Mouse (Mus musculus): ENCODE data around the gene Gm20716. TPM values are rescaled to one million over a fixed set of nuclear protein-coding genes. Genes with fewer than 3 reads are reported as not detected.
"Not testable (repeated sequence)": the region's sequence is repeated elsewhere in the genome, so short reads cannot be mapped to it uniquely, and the experiment has no call there.

Gm20716 gene
- total RNA-seq, 2 experiments from 2014 or later = 25.5 to 31.8 TPM

DNA sequence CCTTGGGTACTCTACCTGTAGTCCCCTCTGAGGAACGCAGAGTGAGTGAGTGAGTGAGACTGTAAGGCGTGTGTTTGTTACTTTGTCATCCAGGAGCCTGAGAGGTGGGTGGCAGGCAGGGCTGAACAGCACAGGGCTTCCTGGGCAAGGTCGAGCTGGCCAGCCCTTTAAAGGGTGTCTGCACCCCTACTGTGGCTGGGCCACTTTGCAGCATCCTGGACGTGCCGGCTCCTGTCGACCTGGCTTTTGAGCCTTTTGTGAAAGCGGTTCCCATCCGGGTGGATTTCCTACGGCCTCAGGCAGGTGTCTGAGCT, 60.4 kb downstream of the Gm20716 start:
- intact Hi-C loops (cut with DNase I) = no loop called here
- DNase-seq (ENCODE audit: low spot score in 2 of 2) = no peak

GRCm38 (mm10) chr2:168168892-168169799, 61.0 kb downstream of the Gm20716 start:
- intact Hi-C loops (cut with DNase I) = no loop called here
- no peak for DNase-seq (ENCODE audit: low spot score in 2 of 2)

- intact Hi-C loops (cut with DNase I) = no loop called here
- no peak for DNase-seq (ENCODE audit: low spot score in 2 of 2)
Measured at GRCm38 (mm10) chr2:168167781-168168180, 62.4 kb downstream of the Gm20716 start.

GRCm38 (mm10) chr2:168166750-168167460, 63.3 kb downstream of the Gm20716 start:
- intact Hi-C loops (cut with DNase I) = no loop called here

GRCm38 (mm10) chr2:168161978-168162377, 68.2 kb downstream of the Gm20716 start:
- no peak for DNase-seq (ENCODE audit: low spot score in 2 of 2)
- intact Hi-C loops (cut with DNase I) = no loop called here

More at GRCm38 (mm10) chr2:168166750-168167460, 63.3 kb downstream of the Gm20716 start:
- no peak for DNase-seq (ENCODE audit: low spot score in 2 of 2)

DNA sequence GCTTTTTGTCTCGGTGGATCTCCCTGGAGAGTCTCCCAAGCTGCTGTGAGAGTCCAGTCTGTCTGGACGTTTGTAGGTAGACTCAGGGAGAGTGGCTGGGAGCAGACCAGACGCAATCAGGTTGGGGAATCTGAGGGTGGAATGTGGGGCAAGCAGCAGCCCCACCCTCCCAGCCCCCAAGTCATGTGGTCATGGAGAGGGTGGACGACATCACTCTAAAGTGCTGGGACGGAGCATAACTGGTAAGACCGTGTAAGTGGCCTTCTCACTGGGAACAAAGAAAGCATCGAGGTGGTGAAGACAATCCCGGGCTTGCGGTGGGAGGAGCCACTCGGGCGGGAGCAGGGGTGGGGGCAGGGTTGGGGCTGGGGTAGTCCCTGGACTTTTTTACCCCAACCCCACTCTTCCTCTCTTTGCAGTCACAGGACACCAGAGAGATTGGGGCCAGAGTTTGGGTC, 68.6 kb downstream of the Gm20716 start:
- DNase-seq (ENCODE audit: low spot score in 2 of 2) = no peak
- intact Hi-C loops (cut with DNase I) = no loop called here

- DNase-seq (ENCODE audit: low spot score in 2 of 2) = no peak
- intact Hi-C loops (cut with DNase I) = no loop called here
Measured at GRCm38 (mm10) chr2:168160370-168160930, 69.7 kb downstream of the Gm20716 start.

GRCm38 (mm10) chr2:168158911-168159711, 71.1 kb downstream of the Gm20716 start:
- peak in 1 of 2 experiments; percentile 23 for DNase-seq (ENCODE audit: low spot score in 2 of 2)
- intact Hi-C loops (cut with DNase I) = no loop called here

DNA sequence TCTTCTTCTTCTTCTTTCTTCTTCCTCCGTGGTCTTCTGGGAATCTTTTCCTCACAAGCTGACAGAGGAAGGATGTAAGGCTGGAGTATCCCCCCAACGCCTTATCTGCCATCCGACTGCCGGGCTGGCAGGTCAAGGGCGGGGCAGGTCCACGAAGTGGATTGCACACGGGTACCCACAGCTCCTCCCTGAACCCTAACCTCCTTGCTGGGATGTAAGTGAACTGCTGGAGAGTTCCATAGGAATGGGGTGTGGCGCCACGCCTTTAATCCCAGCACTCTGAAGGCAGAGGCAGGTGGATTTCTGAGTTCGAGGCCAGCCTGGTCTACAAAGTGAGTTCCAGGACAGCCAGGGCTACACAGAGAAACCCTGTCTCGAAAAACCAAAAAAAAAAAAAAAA, 72.2 kb downstream of the Gm20716 start:
- intact Hi-C loops (cut with DNase I); DNase-seq (ENCODE audit: low spot score in 2 of 2): not testable (repeated sequence)

- no peak for DNase-seq (ENCODE audit: low spot score in 2 of 2)
- intact Hi-C loops (cut with DNase I) = no loop called here
Measured at GRCm38 (mm10) chr2:168156361-168156760, 73.8 kb downstream of the Gm20716 start.

DNA sequence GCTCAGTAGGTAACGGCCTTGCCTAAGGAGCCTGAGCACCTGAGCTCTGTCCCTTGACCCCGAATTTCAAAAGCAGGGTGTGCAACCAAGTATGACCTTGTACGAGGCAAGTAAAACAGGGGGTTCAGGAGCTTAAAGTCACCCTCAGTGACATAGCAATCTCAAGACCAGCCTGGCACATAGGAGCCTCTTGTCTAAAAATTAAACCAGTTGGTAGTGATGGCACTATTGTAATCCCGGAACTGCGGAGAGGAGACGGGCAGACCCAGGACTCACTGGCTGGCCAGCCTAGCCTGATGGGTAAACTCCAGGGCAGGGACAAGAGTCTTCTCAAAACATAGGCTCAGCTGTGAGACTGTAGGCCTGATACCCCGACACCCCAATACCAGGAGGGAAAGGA, 74.5 kb downstream of the Gm20716 start:
- intact Hi-C loops (cut with DNase I) = no loop called here
- DNase-seq (ENCODE audit: low spot score in 2 of 2) = no peak

- intact Hi-C loops (cut with DNase I) = no loop called here
- DNase-seq (ENCODE audit: low spot score in 2 of 2) = peak; percentile 50 to 86
Measured at GRCm38 (mm10) chr2:168154090-168154881, 75.9 kb downstream of the Gm20716 start.

- DNase-seq (ENCODE audit: low spot score in 2 of 2) = no peak
- intact Hi-C loops (cut with DNase I) = no loop called here
Measured at GRCm38 (mm10) chr2:168149241-168149640, 80.9 kb downstream of the Gm20716 start.

DNA sequence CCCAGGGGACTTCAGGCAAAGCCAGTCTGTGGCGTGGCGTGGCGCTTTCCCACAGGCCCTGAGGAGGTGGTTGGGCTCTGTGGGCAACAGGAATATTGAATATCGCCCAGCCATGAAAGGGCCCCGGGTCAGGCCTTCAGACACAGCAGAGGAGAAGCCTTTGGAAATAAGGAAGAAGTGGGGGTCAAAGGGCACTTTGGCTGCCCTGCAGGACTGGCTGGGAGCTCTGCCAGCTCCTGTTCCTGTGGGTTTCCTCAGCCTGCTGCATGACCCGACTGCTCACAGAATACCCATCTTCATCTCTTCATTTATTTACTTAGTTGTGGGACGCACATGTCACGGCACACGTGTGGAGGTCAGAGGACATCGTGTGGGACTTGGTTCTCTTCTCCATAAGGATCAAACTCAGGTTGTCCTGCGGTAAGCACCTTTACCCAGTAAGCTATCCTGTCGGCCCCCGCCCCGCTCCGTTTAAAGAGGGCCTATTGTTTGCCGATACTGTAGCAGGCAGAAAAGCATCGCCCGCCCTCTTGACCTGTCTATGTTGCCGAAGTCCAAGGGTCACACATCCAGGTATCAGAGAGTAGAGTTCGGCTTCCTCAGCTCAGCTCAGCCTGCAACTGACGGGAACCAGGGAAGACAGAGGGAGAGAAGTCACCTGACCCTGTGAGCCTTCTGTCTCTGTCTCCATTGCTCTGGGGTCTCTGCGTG, 82.3 kb downstream of the Gm20716 start:
- intact Hi-C loops (cut with DNase I) = no loop called here
- no peak for DNase-seq (ENCODE audit: low spot score in 2 of 2)

- intact Hi-C loops (cut with DNase I) = no loop called here
- DNase-seq (ENCODE audit: low spot score in 2 of 2) = no peak
Measured at GRCm38 (mm10) chr2:168145437-168145836, 84.7 kb downstream of the Gm20716 start.

DNA sequence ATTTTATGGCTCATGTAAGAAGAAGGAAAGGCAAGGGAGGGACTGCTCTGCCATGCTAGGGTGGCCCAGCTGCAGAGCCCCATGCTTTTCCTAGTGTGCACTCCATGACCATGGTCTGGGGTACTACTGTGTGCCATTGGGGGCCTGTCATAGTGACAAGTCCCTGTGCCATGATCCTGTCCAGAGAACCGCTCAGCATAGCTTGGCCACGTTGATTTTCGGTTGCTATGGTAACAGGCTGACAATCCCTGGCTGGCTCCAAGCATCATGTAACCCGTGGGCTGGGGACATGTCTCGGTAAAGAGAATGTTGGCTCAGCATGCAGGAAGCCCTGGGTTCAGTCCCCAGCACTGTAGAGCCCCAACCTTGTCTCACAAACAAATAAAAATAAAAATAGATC, 86.4 kb downstream of the Gm20716 start:
- intact Hi-C loops (cut with DNase I) = no loop called here
- DNase-seq (ENCODE audit: low spot score in 2 of 2) = peak in 1 of 2 experiments; percentile 66

DNA sequence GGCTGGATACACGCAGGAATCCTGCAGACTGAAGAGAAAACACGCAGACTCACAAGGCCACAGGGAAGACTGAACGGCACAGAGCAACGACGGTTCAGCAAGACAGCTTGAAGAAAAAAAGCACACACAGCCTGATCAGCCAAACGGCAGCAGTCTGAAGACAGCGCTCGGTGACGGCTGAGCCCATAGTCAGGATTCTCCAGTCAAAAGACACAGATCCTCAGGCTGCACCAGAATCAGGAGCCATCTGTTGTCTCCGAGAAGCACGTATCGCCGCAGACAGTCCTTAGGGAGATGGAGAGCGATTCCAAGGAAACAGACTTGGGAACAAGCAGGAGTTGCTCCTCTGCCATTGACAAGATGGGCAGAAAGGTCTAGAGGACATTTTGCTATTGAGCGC, 93.0 kb downstream of the Gm20716 start:
- DNase-seq (ENCODE audit: low spot score in 2 of 2) = peak in 1 of 2 experiments; percentile 54
- intact Hi-C loops (cut with DNase I) = no loop called here
